25 mouse cellular contexts compared by ENCODE assay signal in genomic region chr7:48918389-48918788, GRCm38 (mm10). TPM values are rescaled to one million over a fixed set of nuclear protein-coding genes. Genes with fewer than 3 reads are reported as not detected.
DNase-seq lines count a peak whose midpoint lies in the region; ATAC-seq and TF ChIP-seq lines count a peak whose summit lies in the region.
"Had no signal": no experiment of that assay in that cellular context is flagged by ENCODE, and none has a peak within 500 bp of the region (broad histone marks: within the 10 kb centered on the region; RNA-seq: fewer than 3 reads in every experiment).

No protein-coding gene starts in this region.

- no peak for TF ChIP-seq CTCF in midbrain, postnatal 0 days (IDR thresholded peaks at IDR 0.05)
- TF ChIP-seq CTCF in E14TG2a.4 (conservative IDR thresholded peaks at IDR 0.05; ENCODE audit: low read length) = no peak

- peak; percentile 20 for TF ChIP-seq POLR2A in myocyte (IDR thresholded peaks at IDR 0.05; ENCODE audit: insufficient read length, low read depth)

- H3K9me3 ChIP-seq in heart, embryonic 14.5 days (ENCODE audit: control insufficient read depth, low read length) = no peaks in the 10 kb centered on the region
- no peaks in the 10 kb centered on the region for H3K9me3 ChIP-seq in midbrain, embryonic 10.5 days (replicated peaks)
- no peaks in the 10 kb centered on the region for H3K9me3 ChIP-seq in midbrain, postnatal 0 days (ENCODE audit: low read length)
- H3K9me3 ChIP-seq in E14TG2a.4 (ENCODE audit: low read length) = no peaks in the 10 kb centered on the region
- H3K9me3 ChIP-seq: embryonic facial prominence, embryonic 10.5 days; heart, embryonic 13.5 days; intestine, embryonic 15.5 days had no signal

- no peak overlapping the region for H3K9ac ChIP-seq in heart, embryonic 14.5 days (ENCODE audit: low read length)
- H3K9ac ChIP-seq in midbrain, postnatal 0 days (replicated peaks; ENCODE audit: low read length, poor library complexity, severe bottlenecking) = no peak overlapping the region
- H3K9ac ChIP-seq: heart, embryonic 13.5 days; hindbrain, embryonic 14.5 days; intestine, embryonic 15.5 days had no signal

- no peak overlapping the region for H3K27ac ChIP-seq in heart, embryonic 14.5 days (replicated peaks in 1 of 2; ENCODE audit: control insufficient read depth in 1 of 2, insufficient read depth in 1 of 2, low read depth in 2 of 2, low read length in 2 of 2)
- peak overlapping the region; percentile 69 for H3K27ac ChIP-seq in midbrain, embryonic 10.5 days (replicated peaks)
- no peak overlapping the region for H3K27ac ChIP-seq in midbrain, postnatal 0 days (ENCODE audit: low read depth, low read length)
- H3K27ac ChIP-seq: embryonic facial prominence, embryonic 10.5 days; hindbrain, embryonic 14.5 days; intestine, embryonic 15.5 days had no signal

- DNase-seq in heart, adult 8-10 months (ENCODE audit: low spot score) = no peak
- DNase-seq in midbrain, embryonic 10.5 days (ENCODE audit: low spot score) = no peak
- no peak for DNase-seq in midbrain, postnatal 0 days (ENCODE audit: low spot score)
- DNase-seq in kidney, adult 9 months = no peak
- no peak for DNase-seq in embryo, embryonic 11 days
- DNase-seq: adrenal gland, postnatal 14 days; cerebellum, adult 11-12 months; cerebellum, adult 9-10 months; cerebellum, postnatal 36 days; gastrocnemius, postnatal 10 days; heart, adult 18-20 months; heart, postnatal 10 days; heart, postnatal 4 days; kidney, adult 18-20 months had no signal

- no peak overlapping the region for H3K4me2 ChIP-seq in heart, embryonic 14.5 days (ENCODE audit: low read length)
- H3K4me2 ChIP-seq in midbrain, postnatal 0 days (ENCODE audit: low read depth, low read length, poor library complexity, severe bottlenecking) = no peak overlapping the region
- H3K4me2 ChIP-seq in myocyte (ENCODE audit: low read depth) = peak overlapping the region; percentile 72
- H3K4me2 ChIP-seq: heart, embryonic 13.5 days; hindbrain, embryonic 14.5 days; intestine, embryonic 15.5 days had no signal

- no peaks in the 10 kb centered on the region for H3K27me3 ChIP-seq in heart, embryonic 14.5 days (ENCODE audit: control insufficient read depth, insufficient read depth, low read length)
- H3K27me3 ChIP-seq in midbrain, embryonic 10.5 days (ENCODE audit: low read depth, poor library complexity, severe bottlenecking) = peaks cover 69% of the 10 kb centered on the region
- H3K27me3 ChIP-seq in midbrain, postnatal 0 days (ENCODE audit: insufficient read depth, low read length) = no peaks in the 10 kb centered on the region
- H3K27me3 ChIP-seq in E14TG2a.4 (ENCODE audit: insufficient read depth, low read length) (no peaks in the 10 kb centered on the region), myocyte (ENCODE audit: control insufficient read depth, insufficient read depth, insufficient read length) (no peaks in the 10 kb centered on the region)
- H3K27me3 ChIP-seq: CH12.LX; heart, embryonic 13.5 days; intestine, embryonic 15.5 days; Patski had no signal

- H3K4me3 ChIP-seq in heart, embryonic 14.5 days (ENCODE audit: control insufficient read depth in 1 of 2, insufficient read depth in 1 of 2, low read depth in 1 of 2, low read length in 2 of 2) = no peak overlapping the region
- H3K4me3 ChIP-seq in midbrain, embryonic 10.5 days = peak overlapping the region; percentile 16
- H3K4me3 ChIP-seq in midbrain, postnatal 0 days (ENCODE audit: low read depth, low read length) = no peak overlapping the region
- 0 out of 2 replicates have a peak overlapping the region, but pooled peaks have one; percentile 29 for H3K4me3 ChIP-seq in E14TG2a.4 (replicated peaks; ENCODE audit: low read length)
- peak overlapping the region; percentile 6 for H3K4me3 ChIP-seq in myocyte
- H3K4me3 ChIP-seq: embryonic facial prominence, embryonic 10.5 days; heart, embryonic 13.5 days; intestine, embryonic 15.5 days had no signal

- peaks cover 0 to 6% of the 10 kb centered on the region in 2 experiments; a peak in 3 of 4 replicates for H3K4me1 ChIP-seq in heart, embryonic 14.5 days (ENCODE audit: control insufficient read depth in 2 of 2, insufficient read depth in 2 of 2, low read length in 2 of 2)
- peaks cover 53% of the 10 kb centered on the region for H3K4me1 ChIP-seq in midbrain, embryonic 10.5 days
- no peaks in the 10 kb centered on the region; the same call in 1 of the 2 replicates for H3K4me1 ChIP-seq in midbrain, postnatal 0 days (ENCODE audit: insufficient read depth, low read length)
- H3K4me1 ChIP-seq in E14TG2a.4 (replicated peaks; ENCODE audit: low read depth, low read length) = peaks cover 80% of the 10 kb centered on the region

- no peak overlapping the region for H3ac ChIP-seq in myocyte (ENCODE audit: control insufficient read depth, insufficient read length)

- 0 out of 2 replicates have a peak, but pooled peaks have one; percentile 15 for ATAC-seq in heart, embryonic 14.5 days (ENCODE audit: insufficient number of reproducible peaks, insufficient read depth, low FRiP score, low read depth)
- ATAC-seq in midbrain, postnatal 0 days (ENCODE audit: low FRiP score) = no peak
- ATAC-seq: activated CD4-positive, CD25-positive, alpha-beta regulatory T cell, adult 4 months; forebrain, embryonic 14.5 days; intestine, embryonic 15.5 days; Patski had no signal

- no peaks in the 10 kb centered on the region for H3K36me3 ChIP-seq in heart, embryonic 14.5 days (ENCODE audit: control insufficient read depth, insufficient read depth, low read length)
- no peaks in the 10 kb centered on the region for H3K36me3 ChIP-seq in midbrain, embryonic 10.5 days
- H3K36me3 ChIP-seq in midbrain, postnatal 0 days (ENCODE audit: insufficient read depth, low read length) = no peaks in the 10 kb centered on the region
- H3K36me3 ChIP-seq in E14TG2a.4 (ENCODE audit: insufficient read depth, low read length) (no peaks in the 10 kb centered on the region), myocyte (ENCODE audit: control insufficient read depth, insufficient read depth) (no peaks in the 10 kb centered on the region)
- H3K36me3 ChIP-seq: embryonic facial prominence, embryonic 10.5 days; heart, embryonic 13.5 days; intestine, embryonic 15.5 days had no signal

- 52% methylated on average over 11 of the region's 11 CpGs for WGBS in heart, embryonic 14.5 days
- WGBS in midbrain, embryonic 10.5 days = 15% methylated on average over 11 of the region's 11 CpGs
- WGBS in midbrain, postnatal 0 days = 36% methylated on average over 11 of the region's 11 CpGs

- H3K79me2 ChIP-seq in myocyte (ENCODE audit: control insufficient read depth, insufficient read depth) = no peaks in the 10 kb centered on the region

TF ChIP-seq in myocyte, 11 proteins besides CTCF, POLR2A, EP300 and RAD21:
- TF ChIP-seq MYOD1 (IDR thresholded peaks at IDR 0.05; ENCODE audit: control insufficient read depth in 1 of 3, insufficient read length in 2 of 3, low read depth in 2 of 3) (peak in 2 of 3 experiments; percentile 32 to 56), MYOG (IDR thresholded peaks at IDR 0.05; ENCODE audit: control insufficient read depth in 1 of 3, insufficient read depth in 1 of 3, insufficient read length in 2 of 3, low read depth in 2 of 3) (peak in 1 of 3 experiments; percentile 36), POLR2AphosphoS2 (IDR thresholded peaks at IDR 0.05; ENCODE audit: insufficient read length, low read depth) (no peak), REST (IDR thresholded peaks at IDR 0.05; ENCODE audit: insufficient read depth, insufficient read length) (no peak)

RNA-seq across cellular contexts. Expression of gene Nav2, which starts 9.9 kb away (rescaled TPM):
- 34.9 and 37.7 TPM in 2 replicates for polyA plus RNA-seq in heart, embryonic 14.5 days (2014; fragmentation: Nextera tagmentation; extraction: Ambion mirVana)
- 10 to 100 TPM; 31.3 to 55.8 (median 41.0) TPM for total RNA-seq in heart, adult 8-10 months (2022)
- polyA plus RNA-seq in midbrain, embryonic 10.5 days (2016; fragmentation: Nextera tagmentation; extraction: Ambion mirVana) = 13.7 and 19.4 TPM in 2 replicates
- total RNA-seq in midbrain, postnatal 0 days (2014; rRNA removed) = 53.8 and 67.5 TPM in 2 replicates
- 12.4 and 18.3 TPM in 2 replicates for polyA plus RNA-seq in midbrain, postnatal 0 days (2015; fragmentation: Nextera tagmentation; extraction: Ambion mirVana)
- 21.9 TPM for polyA plus RNA-seq in myocyte (2012; fragmentation: generic; extraction: Trizol)

RNA-seq across cellular contexts. Expression of gene E2f8, which starts 37.0 kb away (rescaled TPM):
- polyA plus RNA-seq in heart, embryonic 14.5 days (2014; fragmentation: Nextera tagmentation; extraction: Ambion mirVana) = 16.6 and 16.9 TPM in 2 replicates
- total RNA-seq in heart, adult 8-10 months (2022) = 1 to 10 TPM in 3 of 4 experiments, under 1 TPM in 1; 0.87 to 2.1 (median 1.2) TPM
- polyA plus RNA-seq in midbrain, embryonic 10.5 days (2016; fragmentation: Nextera tagmentation; extraction: Ambion mirVana) = 17.1 and 18.8 TPM in 2 replicates
- total RNA-seq in midbrain, postnatal 0 days (2014; rRNA removed) = 1.0 and 1.8 TPM in 2 replicates
- polyA plus RNA-seq in midbrain, postnatal 0 days (2015; fragmentation: Nextera tagmentation; extraction: Ambion mirVana) = 0.53 and 0.70 TPM in 2 replicates
- polyA plus RNA-seq in myocyte (2012; fragmentation: generic; extraction: Trizol) = 19.7 TPM

Comparison
In these comparisons a context has a peak if more than half of its experiments do, and no peak if none do; other contexts are left out.
1. H3K4me3 ChIP-seq: peak in midbrain, embryonic 10.5 days (single experiment), E14TG2a.4 (single experiment) and myocyte (single experiment); none in heart, embryonic 14.5 days (0 of 2) and midbrain, postnatal 0 days (single experiment).
2. RNA of gene E2f8, which starts 37.0 kb away (polyA plus RNA-seq): 19.7 TPM in myocyte (single experiment), 17.1 to 18.8 TPM in midbrain, embryonic 10.5 days and 16.6 to 16.9 TPM in heart, embryonic 14.5 days; 0.53 to 0.70 TPM in midbrain, postnatal 0 days; every median in the first group is over 10 times any median in the second.